Mouse (Mus musculus): ENCODE data around the gene Gpbp1. TPM values are rescaled to one million over a fixed set of nuclear protein-coding genes. Genes with fewer than 3 reads are reported as not detected.

The Gpbp1 gene
- polyA plus RNA-seq, 1 experiment, result 20.3 TPM

GRCm38 (mm10) chr13:111491046-111491756 is 1.3 kb upstream of the Gpbp1 start:
- H3K79me2 ChIP-seq (ENCODE audit: control insufficient read depth, insufficient read depth), result peaks cover 28% of the 10 kb centered on the region
- H3K27me3 ChIP-seq (ENCODE audit: control insufficient read depth, insufficient read depth, insufficient read length), result peaks cover 8% of the 10 kb centered on the region
- TF ChIP-seq MAX (IDR thresholded peaks at IDR 0.05; ENCODE audit: low read depth), result no peak
- TF ChIP-seq TCF3 (IDR thresholded peaks at IDR 0.05; ENCODE audit: insufficient read length, low read depth), result no peak
- TF ChIP-seq REST (IDR thresholded peaks at IDR 0.05; ENCODE audit: insufficient read depth, insufficient read length), result no peak
- peak overlapping the region; percentile 87 for H3K4me2 ChIP-seq (ENCODE audit: low read depth)
- peak overlapping the region; percentile 77 for H3K4me3 ChIP-seq
- H3ac ChIP-seq (ENCODE audit: control insufficient read depth, insufficient read length), result no peak overlapping the region
- no peaks in the 10 kb centered on the region for H3K36me3 ChIP-seq (ENCODE audit: control insufficient read depth, insufficient read depth)

GRCm38 (mm10) chr13:111489502-111489801 is 459 bp downstream of the Gpbp1 start:
- H3K79me2 ChIP-seq (ENCODE audit: control insufficient read depth, insufficient read depth), result peaks cover 45% of the 10 kb centered on the region
- H3K27me3 ChIP-seq (ENCODE audit: control insufficient read depth, insufficient read depth, insufficient read length), result peaks cover 1% of the 10 kb centered on the region
- peak overlapping the region; percentile 77 for H3K4me3 ChIP-seq
- peak overlapping the region; percentile 62 for H3ac ChIP-seq (ENCODE audit: control insufficient read depth, insufficient read length)
- no peaks in the 10 kb centered on the region for H3K36me3 ChIP-seq (ENCODE audit: control insufficient read depth, insufficient read depth)
- TF ChIP-seq POLR2A (IDR thresholded peaks at IDR 0.05; ENCODE audit: insufficient read length, low read depth), result no peak
- no peak for TF ChIP-seq MYOG (IDR thresholded peaks at IDR 0.05; ENCODE audit: control insufficient read depth in 1 of 3, insufficient read depth in 1 of 3, insufficient read length in 2 of 3, low read depth in 2 of 3)
- TF ChIP-seq MYOD1 (IDR thresholded peaks at IDR 0.05; ENCODE audit: control insufficient read depth in 1 of 3, insufficient read length in 2 of 3, low read depth in 2 of 3), result no peak
- no peak for TF ChIP-seq TCF3 (IDR thresholded peaks at IDR 0.05; ENCODE audit: insufficient read length, low read depth)
- TF ChIP-seq TCF12 (IDR thresholded peaks at IDR 0.05; ENCODE audit: insufficient read depth, poor library complexity, severe bottlenecking), result no peak
- TF ChIP-seq REST (IDR thresholded peaks at IDR 0.05; ENCODE audit: insufficient read depth, insufficient read length), result no peak
- no peak for TF ChIP-seq MAX (IDR thresholded peaks at IDR 0.05; ENCODE audit: low read depth)
- TF ChIP-seq CEBPB (IDR thresholded peaks at IDR 0.05; ENCODE audit: insufficient read depth, poor library complexity, severe bottlenecking), result no peak
- TF ChIP-seq SRF (IDR thresholded peaks at IDR 0.05; ENCODE audit: control insufficient read depth, insufficient read length, low read depth), result no peak
- no peak for TF ChIP-seq USF1 (IDR thresholded peaks at IDR 0.05; ENCODE audit: low read depth)
- TF ChIP-seq POLR2AphosphoS2 (IDR thresholded peaks at IDR 0.05; ENCODE audit: insufficient read length, low read depth), result no peak
- no peak for TF ChIP-seq E2F4 (IDR thresholded peaks at IDR 0.05; ENCODE audit: insufficient read depth)
- H3K4me2 ChIP-seq (ENCODE audit: low read depth), result no peak overlapping the region

GRCm38 (mm10) chr13:111488651-111489501 is 1.0 kb downstream of the Gpbp1 start:
- Histone ChIP-seq H3K79me2 (ENCODE audit: control insufficient read depth, insufficient read depth) (peaks cover 51% of the 10 kb centered on the region), H3K4me3 (peak overlapping the region; percentile 77), H3ac (ENCODE audit: control insufficient read depth, insufficient read length) (peak overlapping the region; percentile 62), H3K27me3 (ENCODE audit: control insufficient read depth, insufficient read depth, insufficient read length) (no peaks in the 10 kb centered on the region), H3K36me3 (ENCODE audit: control insufficient read depth, insufficient read depth) (no peaks in the 10 kb centered on the region), H3K4me2 (ENCODE audit: low read depth) (peak overlapping the region; percentile 95)
- TF ChIP-seq MYOD1 (IDR thresholded peaks at IDR 0.05; ENCODE audit: control insufficient read depth in 1 of 3, insufficient read length in 2 of 3, low read depth in 2 of 3), result peak in 1 of 3 experiments; percentile 76
- TF ChIP-seq MYOG (IDR thresholded peaks at IDR 0.05; ENCODE audit: control insufficient read depth in 1 of 3, insufficient read depth in 1 of 3, insufficient read length in 2 of 3, low read depth in 2 of 3), result peak in 1 of 3 experiments; percentile 72
- TF ChIP-seq USF1 (IDR thresholded peaks at IDR 0.05; ENCODE audit: low read depth), result no peak
- TF ChIP-seq E2F4 (IDR thresholded peaks at IDR 0.05; ENCODE audit: insufficient read depth), result no peak
- peak; percentile 76 for TF ChIP-seq POLR2A (IDR thresholded peaks at IDR 0.05; ENCODE audit: insufficient read length, low read depth)
- TF ChIP-seq POLR2AphosphoS2 (IDR thresholded peaks at IDR 0.05; ENCODE audit: insufficient read length, low read depth), result peak; percentile 20
- no peak for TF ChIP-seq MAX (IDR thresholded peaks at IDR 0.05; ENCODE audit: low read depth)
- TF ChIP-seq TCF3 (IDR thresholded peaks at IDR 0.05; ENCODE audit: insufficient read length, low read depth), result peak; percentile 25

- Histone ChIP-seq H3K36me3 (ENCODE audit: control insufficient read depth, insufficient read depth) (peaks cover 6% of the 10 kb centered on the region), H3K79me2 (ENCODE audit: control insufficient read depth, insufficient read depth) (peaks cover 100% of the 10 kb centered on the region), H3K4me3 (no peak overlapping the region), H3ac (ENCODE audit: control insufficient read depth, insufficient read length) (no peak overlapping the region), H3K27me3 (ENCODE audit: control insufficient read depth, insufficient read depth, insufficient read length) (no peaks in the 10 kb centered on the region), H3K4me2 (ENCODE audit: low read depth) (no peak overlapping the region)
- TF ChIP-seq CEBPB (IDR thresholded peaks at IDR 0.05; ENCODE audit: insufficient read depth, poor library complexity, severe bottlenecking) (peak; percentile 91), MYOG (IDR thresholded peaks at IDR 0.05; ENCODE audit: control insufficient read depth in 1 of 3, insufficient read depth in 1 of 3, insufficient read length in 2 of 3, low read depth in 2 of 3) (no peak), POLR2AphosphoS2 (IDR thresholded peaks at IDR 0.05; ENCODE audit: insufficient read length, low read depth) (no peak)
Measured at GRCm38 (mm10) chr13:111477695-111478094, 12.2 kb downstream of the Gpbp1 start.

- H3K79me2 ChIP-seq (ENCODE audit: control insufficient read depth, insufficient read depth), result peaks cover 100% of the 10 kb centered on the region
- no peak overlapping the region for H3ac ChIP-seq (ENCODE audit: control insufficient read depth, insufficient read length)
- H3K27me3 ChIP-seq (ENCODE audit: control insufficient read depth, insufficient read depth, insufficient read length), result no peaks in the 10 kb centered on the region
- no peak for TF ChIP-seq POLR2A (IDR thresholded peaks at IDR 0.05; ENCODE audit: insufficient read length, low read depth)
- no peak for TF ChIP-seq MAX (IDR thresholded peaks at IDR 0.05; ENCODE audit: low read depth)
- TF ChIP-seq TCF12 (IDR thresholded peaks at IDR 0.05; ENCODE audit: insufficient read depth, poor library complexity, severe bottlenecking), result peak; percentile 37
- TF ChIP-seq CEBPB (IDR thresholded peaks at IDR 0.05; ENCODE audit: insufficient read depth, poor library complexity, severe bottlenecking), result no peak
- no peak for TF ChIP-seq USF1 (IDR thresholded peaks at IDR 0.05; ENCODE audit: low read depth)
- TF ChIP-seq E2F4 (IDR thresholded peaks at IDR 0.05; ENCODE audit: insufficient read depth), result no peak
- TF ChIP-seq MYOD1 (IDR thresholded peaks at IDR 0.05; ENCODE audit: control insufficient read depth in 1 of 3, insufficient read length in 2 of 3, low read depth in 2 of 3), result peak in 1 of 3 experiments; percentile 27
- peaks cover 10% of the 10 kb centered on the region for H3K36me3 ChIP-seq (ENCODE audit: control insufficient read depth, insufficient read depth)
- H3K4me2 ChIP-seq (ENCODE audit: low read depth), result peak overlapping the region; percentile 36
- no peak overlapping the region for H3K4me3 ChIP-seq
Measured at GRCm38 (mm10) chr13:111470562-111471237, 19.2 kb downstream of the Gpbp1 start.

Measured in myocyte (in vitro differentiated cells).